Mouse (Mus musculus) ovary, postnatal 36 days (tissue): ENCODE measurements around the gene Cep164.
A peak's percentile ranks its signal among the peaks of the same experiment; 100 is the strongest.
"Not testable (repeated sequence)": the region's sequence is repeated elsewhere in the genome, so short reads cannot be mapped to it uniquely, and the experiment has no call there.

Source experiments
- DNase-seq: peaks from one replicate; pipeline ENCODE4 v3.0.0; 2022; ENCODE audit warnings: low spot score, mixed read lengths

The Cep164 gene

GRCm38 (mm10) chr9:45787547-45787946 is 40.9 kb downstream of the Cep164 start:
- no peak for DNase-seq

- no peak for DNase-seq
Observed at GRCm38 (mm10) chr9:45787071-45787470, 41.4 kb downstream of the Cep164 start.

- no peak for DNase-seq
Observed at GRCm38 (mm10) chr9:45783249-45784069, 45.0 kb downstream of the Cep164 start.

- no peak for DNase-seq
Observed at GRCm38 (mm10) chr9:45779201-45779600, 49.3 kb downstream of the Cep164 start.

GRCm38 (mm10) chr9:45776176-45776575 is 52.3 kb downstream of the Cep164 start:
- not testable (repeated sequence) for DNase-seq

- no peak for DNase-seq
Observed at GRCm38 (mm10) chr9:45774088-45774487, 54.4 kb downstream of the Cep164 start.

GRCm38 (mm10) chr9:45769596-45769995 is 58.9 kb downstream of the Cep164 start:
- no peak for DNase-seq

- no peak for DNase-seq
Observed at GRCm38 (mm10) chr9:45768421-45768820, 60.1 kb downstream of the Cep164 start.

GRCm38 (mm10) chr9:45767155-45767554 is 61.3 kb downstream of the Cep164 start:
- no peak for DNase-seq

GRCm38 (mm10) chr9:45766195-45766594 is 62.3 kb downstream of the Cep164 start:
- DNase-seq = no peak

- DNase-seq = peak; percentile 54
Observed at GRCm38 (mm10) chr9:45754452-45755091, 73.9 kb downstream of the Cep164 start.

GRCm38 (mm10) chr9:45749917-45750316 is 78.6 kb downstream of the Cep164 start:
- no peak for DNase-seq

- no peak for DNase-seq
Observed at GRCm38 (mm10) chr9:45745451-45745850, 83.0 kb downstream of the Cep164 start.

GRCm38 (mm10) chr9:45740584-45740980 is 87.9 kb downstream of the Cep164 start:
- no peak for DNase-seq

- peak; percentile 72 for DNase-seq
Observed at GRCm38 (mm10) chr9:45739702-45740583, 88.5 kb downstream of the Cep164 start.

- DNase-seq = no peak
Observed at GRCm38 (mm10) chr9:45739001-45739701, 89.3 kb downstream of the Cep164 start.

GRCm38 (mm10) chr9:45733246-45733645 is 95.2 kb downstream of the Cep164 start:
- DNase-seq = no peak

- DNase-seq = no peak
Observed at GRCm38 (mm10) chr9:45731851-45732250, 96.6 kb downstream of the Cep164 start.

GRCm38 (mm10) chr9:45719997-45720396 is 108.5 kb downstream of the Cep164 start:
- no peak for DNase-seq
